In genomic region chr15:101260874-101261622, GRCm38 (mm10) we compare ENCODE assay signal across 10 mouse cellular contexts. TPM values are rescaled to one million over a fixed set of nuclear protein-coding genes. Genes with fewer than 3 reads are reported as not detected.
DNase-seq lines count a peak whose midpoint lies in the region; ATAC-seq lines count a peak whose summit lies in the region.
"Had no signal": no experiment of that assay in that cellular context is flagged by ENCODE, and none has a peak within 500 bp of the region (broad histone marks: within the 10 kb centered on the region; RNA-seq: fewer than 3 reads in every experiment).

No protein-coding gene starts in this region.

- peaks cover 17% of the 10 kb centered on the region for H3K27me3 ChIP-seq in midbrain, embryonic 13.5 days
- peaks cover 8% of the 10 kb centered on the region for H3K27me3 ChIP-seq in midbrain, embryonic 14.5 days (ENCODE audit: control insufficient read depth, insufficient read depth, low read length)
- no peaks in the 10 kb centered on the region for H3K27me3 ChIP-seq in stomach, embryonic 14.5 days (ENCODE audit: control insufficient read depth, insufficient read depth, low read length)

- ATAC-seq in midbrain, embryonic 13.5 days = no peak
- ATAC-seq in midbrain, embryonic 14.5 days (ENCODE audit: low FRiP score, low TSS enrichment) = no peak
- no peak for ATAC-seq in stomach, embryonic 14.5 days (ENCODE audit: insufficient number of reproducible peaks, insufficient read depth, low FRiP score, low read depth)
- ATAC-seq: inflammation-experienced regulatory T-cells, adult 6 months had no signal

- H3K4me1 ChIP-seq in midbrain, embryonic 13.5 days (replicated peaks) = peaks cover 10% of the 10 kb centered on the region
- peaks cover 3% of the 10 kb centered on the region; the same call in 1 of the 2 replicates for H3K4me1 ChIP-seq in midbrain, embryonic 14.5 days (ENCODE audit: control insufficient read depth, insufficient read depth, low read length)
- H3K4me1 ChIP-seq in stomach, embryonic 14.5 days (ENCODE audit: control insufficient read depth, insufficient read depth, low read length) = peaks cover 26% of the 10 kb centered on the region

- H3K4me3 ChIP-seq in midbrain, embryonic 13.5 days (replicated peaks) = no peak overlapping the region
- no peak overlapping the region for H3K4me3 ChIP-seq in midbrain, embryonic 14.5 days (replicated peaks; ENCODE audit: low read depth, low read length)
- no peak overlapping the region for H3K4me3 ChIP-seq in stomach, embryonic 14.5 days (ENCODE audit: low read depth, low read length)

- peak overlapping the region; percentile 25; the same call in 1 of the 2 replicates for H3K27ac ChIP-seq in midbrain, embryonic 13.5 days
- H3K27ac ChIP-seq in midbrain, embryonic 14.5 days (replicated peaks; ENCODE audit: low read depth, low read length) = no peak overlapping the region
- H3K27ac ChIP-seq in stomach, embryonic 14.5 days (ENCODE audit: low read length) = peak overlapping the region; percentile 93

- H3K36me3 ChIP-seq in midbrain, embryonic 13.5 days = no peaks in the 10 kb centered on the region
- no peaks in the 10 kb centered on the region for H3K36me3 ChIP-seq in midbrain, embryonic 14.5 days (ENCODE audit: control insufficient read depth, insufficient read depth, low read length)
- no peaks in the 10 kb centered on the region for H3K36me3 ChIP-seq in stomach, embryonic 14.5 days (ENCODE audit: control insufficient read depth, insufficient read depth, low read length)

- WGBS in midbrain, embryonic 13.5 days = 74% methylated on average over 13 of the region's 13 CpGs
- WGBS in midbrain, embryonic 14.5 days = 77% methylated on average over 13 of the region's 13 CpGs
- 40% methylated on average over 13 of the region's 13 CpGs for WGBS in stomach, embryonic 14.5 days

- no peak overlapping the region for H3K9ac ChIP-seq in midbrain, embryonic 13.5 days (replicated peaks)
- no peak overlapping the region for H3K9ac ChIP-seq in midbrain, embryonic 14.5 days (replicated peaks; ENCODE audit: low read length)
- no peak overlapping the region for H3K9ac ChIP-seq in stomach, embryonic 14.5 days (replicated peaks; ENCODE audit: low read depth, low read length)

- H3K9me3 ChIP-seq in midbrain, embryonic 13.5 days = no peaks in the 10 kb centered on the region
- no peaks in the 10 kb centered on the region for H3K9me3 ChIP-seq in midbrain, embryonic 14.5 days (ENCODE audit: control insufficient read depth, low read length)
- H3K9me3 ChIP-seq in stomach, embryonic 14.5 days (ENCODE audit: control insufficient read depth, low read depth, low read length) = no peaks in the 10 kb centered on the region

- peak; percentile 18 to 57 for DNase-seq in adrenal gland, adult (ENCODE audit: inconsistent age in 2 of 2, low spot score in 1 of 2)
- DNase-seq in adrenal gland, postnatal 14 days = no peak
- DNase-seq in midbrain, embryonic 14.5 days = no peak
- DNase-seq in induced T-regulatory cell, adult 2 months (ENCODE audit: low read depth) = peak; percentile 63
- DNase-seq in Muller cell, postnatal 12 days (ENCODE audit: inconsistent ontology term) = no peak
- no peak for DNase-seq in layer of hippocampus, postnatal 36 days
- DNase-seq: right cerebral cortex, postnatal 14 days had no signal

- no peak overlapping the region for H3K4me2 ChIP-seq in midbrain, embryonic 13.5 days (replicated peaks)
- H3K4me2 ChIP-seq in midbrain, embryonic 14.5 days (ENCODE audit: low read length) = no peak overlapping the region
- peak overlapping the region; percentile 21 for H3K4me2 ChIP-seq in stomach, embryonic 14.5 days (replicated peaks; ENCODE audit: low read depth, low read length)

RNA-seq across cellular contexts. Expression of gene Nr4a1, which starts 7.0 kb away (rescaled TPM):
- total RNA-seq in adrenal gland, postnatal 14 days (2021) = 357 and 680 TPM in 2 replicates
- 2.8 and 3.1 TPM in 2 replicates for polyA plus RNA-seq in midbrain, embryonic 13.5 days (2015; fragmentation: Nextera tagmentation; extraction: Ambion mirVana)
- polyA plus RNA-seq in midbrain, embryonic 14.5 days (2014; fragmentation: Nextera tagmentation; extraction: Ambion mirVana) = 2.9 and 3.5 TPM in 2 replicates
- 10.1 and 12.1 TPM in 2 replicates for polyA plus RNA-seq in stomach, embryonic 14.5 days (2014; fragmentation: Nextera tagmentation; extraction: Ambion mirVana)
- 10 to 100 TPM; 53.8 to 63.8 TPM for total RNA-seq in layer of hippocampus, postnatal 36 days (2021)

RNA-seq across cellular contexts. Expression of gene Atg101, which starts 23.0 kb away (rescaled TPM):
- 64.4 and 97.1 TPM in 2 replicates for total RNA-seq in adrenal gland, postnatal 14 days (2021)
- polyA plus RNA-seq in midbrain, embryonic 13.5 days (2015; fragmentation: Nextera tagmentation; extraction: Ambion mirVana) = 79.1 and 82.8 TPM in 2 replicates
- polyA plus RNA-seq in midbrain, embryonic 14.5 days (2014; fragmentation: Nextera tagmentation; extraction: Ambion mirVana) = 61.2 and 87.4 TPM in 2 replicates
- 63.5 and 64.1 TPM in 2 replicates for polyA plus RNA-seq in stomach, embryonic 14.5 days (2014; fragmentation: Nextera tagmentation; extraction: Ambion mirVana)
- total RNA-seq in layer of hippocampus, postnatal 36 days (2021) = 10 to 100 TPM; 48.8 to 49.5 TPM

RNA-seq across cellular contexts. Expression of gene 6030408B16Rik, which starts 32.0 kb away (rescaled TPM):
- 2.1 and 2.4 TPM in 2 replicates for total RNA-seq in adrenal gland, postnatal 14 days (2021)
- polyA plus RNA-seq in midbrain, embryonic 13.5 days (2015; fragmentation: Nextera tagmentation; extraction: Ambion mirVana) = 0.26 and 0.46 TPM in 2 replicates
- polyA plus RNA-seq in midbrain, embryonic 14.5 days (2014; fragmentation: Nextera tagmentation; extraction: Ambion mirVana) = 0.30 and 0.51 TPM in 2 replicates
- 20.1 and 25.0 TPM in 2 replicates for polyA plus RNA-seq in stomach, embryonic 14.5 days (2014; fragmentation: Nextera tagmentation; extraction: Ambion mirVana)
- total RNA-seq in layer of hippocampus, postnatal 36 days (2021) = under 1 TPM; 0.20 to 0.30 TPM

RNA-seq across cellular contexts. Expression of gene Grasp, which starts 37.1 kb away (rescaled TPM):
- total RNA-seq in adrenal gland, postnatal 14 days (2021) = 20.7 and 29.7 TPM in 2 replicates
- polyA plus RNA-seq in midbrain, embryonic 13.5 days (2015; fragmentation: Nextera tagmentation; extraction: Ambion mirVana) = 1.7 and 2.4 TPM in 2 replicates
- 0.93 and 0.97 TPM in 2 replicates for polyA plus RNA-seq in midbrain, embryonic 14.5 days (2014; fragmentation: Nextera tagmentation; extraction: Ambion mirVana)
- 6.4 and 7.2 TPM in 2 replicates for polyA plus RNA-seq in stomach, embryonic 14.5 days (2014; fragmentation: Nextera tagmentation; extraction: Ambion mirVana)
- total RNA-seq in layer of hippocampus, postnatal 36 days (2021) = 10 to 100 TPM; 68.7 to 70.3 TPM

Comparison
In these comparisons a context has a peak if more than half of its experiments do, and no peak if none do; other contexts are left out.
1. DNase-seq: peak in adrenal gland, adult (2 of 2) and induced T-regulatory cell, adult 2 months (single experiment); none in adrenal gland, postnatal 14 days (single experiment), midbrain, embryonic 14.5 days (single experiment), Muller cell, postnatal 12 days (single experiment) and layer of hippocampus, postnatal 36 days (0 of 2).
2. RNA of gene 6030408B16Rik, which starts 32.0 kb away (polyA plus RNA-seq): 20.1 to 25.0 TPM in stomach, embryonic 14.5 days; 0.30 to 0.51 TPM in midbrain, embryonic 14.5 days and 0.26 to 0.46 TPM in midbrain, embryonic 13.5 days; every median in the first group is over 10 times any median in the second.